Mouse (Mus musculus): ENCODE results near the gene Desi2. TPM values are rescaled to one million over a fixed set of nuclear protein-coding genes. Genes with fewer than 3 reads are reported as not detected.
"Not testable (repeated sequence)": the region's sequence is repeated elsewhere in the genome, so short reads cannot be mapped to it uniquely, and the experiment has no call there.

Desi2 gene
- 10 to 100 TPM; 26.7 to 28.7 TPM for total RNA-seq (2021)
- long read RNA-seq, experiment 1, full-length matches to known transcripts: 25 of 30 reads
- long read RNA-seq, experiment 1, partial matches to known transcripts: 0 of 30 reads
- long read RNA-seq, experiment 1, other reads (novel, unspliced or antisense): 5 of 30 reads
- long read RNA-seq, experiment 2, full-length matches to known transcripts: 26 of 36 reads
- long read RNA-seq, experiment 2, partial matches to known transcripts: 2 of 36 reads
- long read RNA-seq, experiment 2, other reads (novel, unspliced or antisense): 8 of 36 reads

DNA sequence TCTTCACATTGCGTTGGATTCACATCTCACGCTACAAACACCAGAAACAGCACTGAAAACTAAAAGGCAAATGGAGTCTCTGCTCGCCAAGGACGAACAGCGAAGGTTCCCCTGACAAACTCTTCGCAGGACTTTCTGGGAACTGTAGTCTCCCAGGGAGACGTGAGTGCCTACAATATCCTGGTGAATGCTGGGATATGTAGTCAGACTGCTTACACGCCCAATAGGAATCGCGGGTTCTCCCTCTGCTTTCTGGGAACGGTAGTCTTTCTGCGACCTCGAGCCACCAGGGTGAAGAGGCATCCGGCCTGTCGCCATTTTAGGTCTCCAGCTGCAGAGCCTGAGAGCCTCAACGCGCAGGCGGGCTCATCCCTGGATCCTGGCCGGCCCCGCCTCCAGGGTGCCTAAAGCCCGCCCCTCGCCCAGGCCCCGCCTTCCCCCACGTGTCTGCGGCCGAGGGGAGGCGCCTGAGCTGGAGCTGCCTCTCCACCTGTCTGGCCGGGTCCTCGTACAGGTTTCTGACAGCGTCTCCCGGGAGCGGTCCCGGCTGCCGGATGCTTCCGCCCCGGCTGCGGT lies at the start of gene Desi2:
Desi2 (plus strand) TSS at position 202 of the 576 bp plus-strand sequence.
- peak; percentile 65 to 85 for DNase-seq (ENCODE audit: low spot score in 2 of 2)

DNA sequence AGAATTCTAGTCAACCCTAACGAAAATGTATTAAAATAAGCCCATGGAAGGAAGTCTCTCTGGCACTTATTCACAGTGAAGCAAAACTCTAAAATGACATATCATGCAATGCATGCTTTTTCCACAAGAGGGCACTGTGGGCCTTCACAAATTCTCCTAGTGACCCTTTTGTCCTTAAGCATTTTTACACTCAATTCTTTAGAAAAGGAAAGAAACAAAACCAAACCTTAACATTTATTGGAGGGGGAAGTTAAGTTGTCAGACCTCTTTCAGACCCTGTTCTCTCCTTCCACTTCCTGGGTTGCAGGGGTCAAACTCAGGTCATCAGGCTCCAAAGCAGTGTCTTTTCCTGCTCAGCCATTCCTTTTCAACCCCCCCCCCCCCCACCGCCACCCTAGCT lies 40.7 kb upstream of the Desi2 start:
- not testable (repeated sequence) for DNase-seq (ENCODE audit: low spot score in 2 of 2)

DNA sequence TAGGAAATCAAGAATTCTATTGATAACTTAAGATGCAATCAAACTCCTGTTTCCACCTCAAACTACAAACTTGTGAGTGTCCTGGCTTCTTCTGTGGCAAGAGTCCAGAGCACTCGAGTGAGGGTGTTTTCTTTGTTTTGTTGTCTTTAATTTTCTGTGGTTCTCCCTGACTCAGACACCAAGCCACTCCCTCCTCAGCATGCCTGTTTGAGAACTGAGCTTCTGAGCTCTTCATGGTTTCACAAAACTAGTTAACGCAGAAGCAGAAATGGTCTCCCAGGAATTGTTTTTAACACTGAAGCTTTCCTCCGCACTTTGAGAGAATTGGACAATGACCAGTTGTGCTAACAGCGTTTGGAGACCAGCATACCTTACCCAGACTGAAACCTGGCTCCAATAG lies 40.3 kb upstream of the Desi2 start:
- not testable (repeated sequence) for DNase-seq (ENCODE audit: low spot score in 2 of 2)

DNA sequence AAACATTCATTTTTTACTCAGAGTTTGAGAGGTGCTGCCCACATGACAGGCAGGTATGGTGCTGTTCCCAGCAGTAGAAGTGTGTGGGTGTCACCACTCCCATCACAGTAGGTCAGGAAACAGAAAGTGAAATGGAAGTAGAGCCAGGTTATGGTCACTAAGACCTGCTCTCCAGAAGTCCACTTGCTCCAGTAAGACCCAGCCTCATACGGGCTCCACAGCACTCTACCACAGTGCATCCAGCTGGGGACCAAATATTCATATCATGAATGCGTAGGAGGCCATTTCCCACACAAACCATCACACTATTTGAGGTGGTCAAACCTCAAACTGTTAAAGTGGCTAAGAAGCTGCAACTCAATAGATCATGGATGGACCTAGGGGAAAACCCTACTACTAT lies 5.0 kb upstream of the Desi2 start:
- no peak for DNase-seq (ENCODE audit: low spot score in 2 of 2)

DNA sequence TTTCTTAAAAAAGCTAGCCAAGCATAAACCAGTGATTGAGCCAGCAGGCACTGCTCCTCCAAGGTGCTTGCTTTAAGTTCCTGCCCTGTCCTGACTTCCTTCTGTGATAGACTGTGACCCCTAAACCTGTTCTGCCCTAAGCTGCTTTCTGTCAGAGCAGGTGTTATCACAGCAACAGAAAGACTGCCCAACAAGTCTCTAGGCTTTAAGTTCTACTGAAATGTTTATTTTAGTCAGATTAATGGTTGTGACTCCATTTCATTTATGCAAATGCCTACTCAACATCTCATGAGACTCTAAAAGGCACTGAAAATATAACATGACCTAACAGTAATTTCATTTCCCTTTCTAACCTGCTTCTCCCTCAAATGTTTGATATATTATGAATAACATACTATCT lies 1.6 kb upstream of the Desi2 start:
- no peak for DNase-seq (ENCODE audit: low spot score in 2 of 2)

DNA sequence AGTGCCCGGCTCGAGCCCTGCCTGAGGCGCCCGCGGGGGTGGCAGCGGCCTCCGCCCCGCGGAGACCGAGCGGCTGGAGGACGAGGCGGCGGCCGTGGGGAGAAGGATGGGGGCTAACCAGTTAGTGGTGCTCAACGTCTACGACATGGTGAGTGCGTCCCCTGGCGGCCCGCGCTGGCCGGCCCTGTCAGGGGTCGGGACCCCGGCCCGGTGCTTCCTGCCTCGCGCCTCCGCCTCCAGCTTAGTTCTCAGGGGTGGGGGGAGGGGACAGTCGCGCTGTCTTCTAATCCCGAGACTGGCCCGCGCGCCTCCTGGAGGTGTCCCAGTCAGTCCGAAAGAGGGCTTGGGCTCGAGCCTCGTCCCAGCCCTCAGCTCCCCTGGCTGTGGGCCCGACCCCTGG lies 593 bp downstream of the Desi2 start:
- not testable (repeated sequence) for DNase-seq (ENCODE audit: low spot score in 2 of 2)

DNA sequence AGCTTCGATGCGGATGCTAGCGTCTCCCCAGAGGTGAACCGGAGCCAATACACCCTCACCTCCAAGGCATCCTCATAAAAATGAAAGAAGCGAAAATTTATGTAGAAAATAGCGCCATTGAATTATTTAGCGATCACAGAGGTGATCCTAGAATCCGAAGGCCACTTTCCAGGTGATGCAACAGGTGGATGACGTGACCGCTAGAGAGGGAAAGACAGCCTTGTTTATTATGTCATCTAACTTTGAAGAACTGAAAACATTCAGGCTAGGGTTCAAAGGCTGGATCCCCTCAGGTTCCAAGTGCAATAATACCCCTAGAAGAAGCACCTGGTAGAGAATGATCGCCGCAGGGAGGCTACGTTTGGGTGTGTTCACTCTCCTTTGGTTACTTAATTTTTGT lies 1.2 kb downstream of the Desi2 start:
- no peak for DNase-seq (ENCODE audit: low spot score in 2 of 2)

DNA sequence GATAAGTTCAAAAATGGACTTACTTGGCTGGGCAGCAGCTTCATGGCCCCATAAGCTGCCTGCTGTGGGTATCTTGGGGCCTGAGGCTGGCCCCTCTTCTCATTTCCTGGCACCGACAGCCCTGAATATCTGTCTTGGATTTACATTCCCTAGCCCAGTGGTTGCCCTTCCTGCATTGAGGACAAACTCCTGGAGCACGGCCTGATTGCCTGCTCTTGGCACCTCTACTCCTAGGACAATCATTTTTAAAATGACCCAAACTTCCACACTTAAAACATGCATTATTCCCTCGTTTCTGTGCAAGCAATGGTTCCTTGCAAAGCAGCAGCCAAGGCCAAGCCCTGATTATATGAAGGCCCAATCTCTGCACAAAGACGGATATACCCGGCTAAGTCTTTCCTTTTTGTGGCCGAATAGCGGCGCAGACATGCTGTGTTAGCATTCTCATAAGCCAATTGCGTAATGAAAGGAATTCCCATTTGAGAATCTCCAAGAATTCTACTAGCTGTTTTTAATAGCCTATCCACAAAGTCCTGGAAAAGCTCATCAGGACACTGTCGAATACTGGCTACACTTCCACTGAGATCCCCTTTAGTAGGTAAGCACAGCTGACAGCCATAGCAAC lies 18.6 kb downstream of the Desi2 start:
- DNase-seq (ENCODE audit: low spot score in 2 of 2): no peak

DNA sequence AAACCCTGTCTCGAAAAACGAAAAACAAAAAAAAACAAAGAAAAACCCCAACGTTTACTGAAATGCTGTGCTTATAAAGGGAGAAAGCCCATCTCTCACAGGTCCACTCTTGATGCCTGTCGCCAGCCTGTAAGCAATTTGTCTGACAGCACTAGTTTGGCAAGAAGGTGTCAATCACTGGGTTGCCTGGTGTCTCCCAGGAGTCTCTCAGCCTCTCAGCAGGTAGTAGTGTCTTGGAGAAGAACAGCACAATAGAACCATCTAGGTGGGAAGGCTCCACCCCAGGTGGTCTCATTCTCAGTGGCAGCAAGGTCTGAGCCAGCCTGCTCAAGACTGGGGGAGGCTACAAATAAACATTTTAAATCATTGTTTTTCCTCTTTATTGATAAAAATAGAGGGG lies 20.6 kb downstream of the Desi2 start:
- DNase-seq (ENCODE audit: low spot score in 2 of 2): not testable (repeated sequence)

DNA sequence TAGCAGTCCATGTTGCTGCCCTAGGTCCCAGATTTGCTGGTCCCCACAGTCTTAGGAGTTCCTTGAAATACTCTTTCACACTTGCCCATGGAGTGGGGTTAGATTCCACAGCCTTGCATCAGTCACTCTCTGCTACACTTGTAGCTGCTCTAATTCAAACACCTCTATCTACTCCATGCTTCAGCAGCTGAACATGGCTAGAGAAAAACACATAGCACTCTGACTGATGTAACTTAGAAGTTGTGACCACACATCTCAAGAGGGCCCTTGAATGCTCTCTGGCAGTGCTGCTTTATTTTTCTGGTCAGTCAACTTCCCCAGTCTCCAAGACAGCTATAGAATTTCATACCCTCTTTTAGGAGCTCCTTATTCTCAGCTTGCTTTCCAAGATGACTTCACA lies 22.7 kb downstream of the Desi2 start:
- no peak for DNase-seq (ENCODE audit: low spot score in 2 of 2)

DNA sequence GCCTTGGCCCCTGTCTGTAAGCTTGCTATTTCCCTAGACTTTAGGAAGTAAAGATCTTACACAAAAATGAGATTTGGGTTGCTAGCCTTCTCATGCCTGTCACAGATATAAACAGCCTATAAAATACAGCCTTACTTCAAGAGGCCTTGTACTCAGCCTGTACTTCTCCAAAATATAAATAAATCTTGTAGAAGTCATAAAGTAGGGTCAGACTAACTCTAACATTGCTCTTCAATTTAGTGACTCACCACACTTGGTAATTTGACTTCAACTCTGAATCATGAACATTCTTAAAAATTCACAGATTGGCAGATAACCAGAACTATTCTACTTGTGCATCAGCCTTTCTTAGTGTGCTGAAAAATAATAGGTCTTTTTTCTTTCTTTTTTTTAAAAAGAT lies 29.9 kb downstream of the Desi2 start:
- DNase-seq (ENCODE audit: low spot score in 2 of 2): no peak

DNA sequence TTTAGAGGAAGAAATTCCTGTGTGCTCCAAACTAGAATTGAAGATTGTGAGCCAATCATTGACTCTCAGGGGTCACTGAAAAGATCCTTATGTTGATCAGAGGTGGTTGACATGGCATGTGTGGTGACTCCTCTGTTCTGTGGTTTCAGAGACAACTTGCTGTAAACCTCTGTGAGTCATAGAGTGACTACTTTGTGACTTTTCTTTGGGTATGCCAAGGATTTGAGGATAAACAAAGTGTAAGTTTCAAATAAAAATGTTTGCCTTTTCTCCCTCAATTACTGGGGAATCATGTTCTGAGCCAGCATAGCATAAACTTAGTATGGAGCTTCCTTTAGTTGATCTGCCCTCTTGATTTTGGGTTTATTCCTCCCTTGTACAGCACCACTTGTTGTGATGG lies 31.1 kb downstream of the Desi2 start:
- DNase-seq (ENCODE audit: low spot score in 2 of 2): no peak

DNA sequence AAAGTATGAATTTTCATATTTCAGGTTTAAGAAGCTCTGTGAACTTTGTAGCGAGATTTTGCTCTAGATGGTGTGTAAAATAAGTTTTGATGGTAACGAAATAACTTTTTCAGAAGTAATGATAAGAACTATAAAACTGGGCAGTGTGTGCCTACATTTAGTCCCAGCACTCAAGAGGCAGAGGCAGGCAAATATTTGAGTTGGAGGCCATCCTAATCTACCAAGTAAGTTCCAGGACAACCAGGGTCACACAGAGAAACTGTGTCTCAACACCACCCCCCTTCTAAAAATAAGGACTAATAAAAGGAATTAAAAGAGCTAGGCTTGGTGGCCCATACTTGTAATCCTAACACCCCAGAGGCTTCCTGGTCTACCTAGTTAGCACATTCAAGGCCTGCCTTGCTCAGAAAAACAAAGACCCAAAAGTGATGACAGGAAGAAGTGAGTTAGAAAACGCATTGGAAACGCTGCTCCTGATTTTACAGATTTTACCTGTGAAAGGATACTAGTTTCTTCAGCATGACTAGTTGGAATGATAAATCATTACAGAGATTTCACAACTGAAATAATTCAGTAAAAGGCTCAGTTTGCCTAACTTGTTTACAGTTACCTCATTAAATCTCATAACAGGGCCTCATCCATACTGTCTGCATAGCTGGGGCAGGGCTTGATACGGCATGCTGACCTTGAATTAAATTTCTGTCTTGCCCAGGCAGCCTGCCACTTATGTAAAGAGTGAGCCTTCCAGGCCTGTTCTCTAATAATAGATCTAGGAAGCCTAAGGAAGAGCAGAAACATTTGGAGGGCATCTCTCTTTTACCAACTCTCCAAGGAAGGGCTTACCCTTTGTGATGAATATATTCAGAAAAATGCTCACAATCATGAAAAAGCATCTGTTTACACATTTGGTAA lies 32.2 kb downstream of the Desi2 start:
- DNase-seq (ENCODE audit: low spot score in 2 of 2): no peak

DNA sequence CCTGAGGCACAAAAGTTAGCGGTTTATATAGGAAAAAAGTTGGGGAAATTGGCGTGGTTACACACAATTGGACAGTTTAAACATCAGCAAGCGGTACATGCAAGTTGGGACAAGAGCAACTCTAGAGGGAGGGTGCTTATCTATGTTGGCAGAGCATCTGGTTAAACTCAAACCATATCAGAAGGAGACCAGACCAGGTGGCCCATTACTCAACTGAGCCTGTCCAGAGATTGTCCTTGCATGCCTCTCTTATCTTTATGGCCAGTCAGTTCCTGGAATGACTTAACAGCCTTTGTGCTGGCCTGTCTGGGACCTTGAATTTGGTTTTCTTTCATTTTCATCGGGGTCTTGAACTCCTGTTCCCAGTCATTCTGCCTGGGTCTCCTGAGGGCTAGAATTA lies 41.7 kb downstream of the Desi2 start:
- not testable (repeated sequence) for DNase-seq (ENCODE audit: low spot score in 2 of 2)

DNA sequence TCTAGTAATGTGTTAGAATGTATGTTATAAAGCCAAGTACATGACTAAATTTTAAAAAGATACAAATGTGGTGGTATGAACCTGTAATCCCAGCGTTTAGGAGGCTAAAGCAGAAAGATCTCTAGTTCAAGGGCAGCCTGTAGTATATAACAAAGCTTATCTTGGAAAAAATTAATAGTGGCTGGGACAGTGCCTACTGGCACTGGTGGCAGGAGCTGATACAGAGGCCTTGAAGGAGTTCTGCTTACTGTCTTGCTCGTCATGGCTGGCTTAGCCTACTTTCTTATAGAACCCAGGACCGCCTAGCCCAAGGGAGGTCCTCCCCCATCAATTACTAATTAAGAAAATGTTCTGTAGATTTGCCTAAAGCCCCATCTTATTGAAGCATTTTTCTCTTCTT lies 46.9 kb downstream of the Desi2 start:
- no peak for DNase-seq (ENCODE audit: low spot score in 2 of 2)

DNA sequence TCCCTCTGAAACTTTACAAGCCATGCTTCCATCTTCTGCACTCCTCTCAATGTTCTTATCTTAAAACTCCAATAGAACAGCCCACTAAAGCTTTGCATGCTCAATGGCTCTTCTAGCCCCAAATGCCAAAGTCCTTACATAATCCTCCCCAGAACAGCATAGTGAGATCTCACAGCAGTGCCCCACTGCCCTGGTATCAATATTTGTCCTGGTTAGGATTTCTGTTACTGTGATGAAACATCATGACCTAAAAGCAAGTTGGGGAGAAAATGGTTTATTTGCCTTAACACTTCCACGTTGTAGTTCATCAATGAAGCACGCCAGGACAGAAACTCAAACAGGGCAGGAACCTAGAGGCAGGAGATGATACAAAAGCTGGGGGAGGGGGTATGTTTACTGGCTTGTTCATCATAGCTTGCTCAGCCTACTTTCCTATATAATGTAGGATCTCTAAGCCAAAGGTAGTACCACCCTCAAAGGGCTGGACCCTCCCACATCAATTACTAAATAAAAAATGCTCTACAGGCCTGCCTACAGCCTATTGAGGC lies 48.8 kb downstream of the Desi2 start:
- DNase-seq (ENCODE audit: low spot score in 2 of 2): no peak

DNA sequence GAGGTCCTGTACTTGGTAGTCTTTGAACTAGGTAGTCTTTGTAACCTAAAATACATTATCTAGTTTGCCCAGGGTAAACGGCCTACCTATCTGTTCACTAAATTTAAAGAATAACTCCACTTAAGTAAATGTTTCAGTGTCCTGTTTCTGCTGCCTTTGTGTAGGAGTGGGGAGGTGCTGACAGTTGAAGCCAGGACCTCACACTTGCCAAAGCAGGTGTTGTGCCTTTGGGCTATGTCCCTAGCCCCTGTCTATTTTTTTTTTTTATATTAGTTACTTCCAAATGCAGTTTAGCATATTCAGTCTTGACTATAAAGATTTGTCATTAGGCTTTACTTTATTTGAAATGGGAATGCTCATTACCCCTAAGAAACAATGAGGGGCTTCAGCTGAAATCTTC lies 51.5 kb downstream of the Desi2 start:
- DNase-seq (ENCODE audit: low spot score in 2 of 2): no peak

DNA sequence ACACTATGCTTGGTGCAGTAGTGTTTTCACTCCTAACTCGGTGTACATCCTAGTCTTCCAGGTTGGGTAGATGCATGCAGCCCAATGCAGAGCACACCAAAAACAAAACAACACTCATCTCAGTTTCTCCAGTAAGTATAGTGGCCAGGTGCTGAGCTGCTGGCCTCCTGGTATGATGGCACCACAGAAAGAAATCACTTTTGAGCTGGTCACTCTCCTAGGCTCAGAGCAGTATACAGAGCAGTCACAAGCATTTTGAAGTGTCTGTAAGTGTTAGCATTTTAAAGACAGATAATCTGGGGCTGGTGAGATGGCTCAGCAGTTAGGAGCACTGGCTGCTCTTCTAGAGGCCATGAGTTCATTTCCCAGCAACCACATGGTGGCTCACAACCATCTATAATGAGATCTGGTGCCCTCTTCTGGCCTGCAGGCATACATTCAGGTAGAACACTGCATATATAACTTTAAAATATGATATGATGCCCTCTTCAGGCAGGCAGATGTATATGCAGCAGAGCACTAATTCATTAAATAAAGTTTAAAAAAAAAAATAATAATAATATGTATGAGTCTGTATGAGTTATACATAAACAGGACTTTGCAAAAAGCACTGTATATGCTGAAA lies 54.8 kb downstream of the Desi2 start:
- DNase-seq (ENCODE audit: low spot score in 2 of 2): no peak

DNA sequence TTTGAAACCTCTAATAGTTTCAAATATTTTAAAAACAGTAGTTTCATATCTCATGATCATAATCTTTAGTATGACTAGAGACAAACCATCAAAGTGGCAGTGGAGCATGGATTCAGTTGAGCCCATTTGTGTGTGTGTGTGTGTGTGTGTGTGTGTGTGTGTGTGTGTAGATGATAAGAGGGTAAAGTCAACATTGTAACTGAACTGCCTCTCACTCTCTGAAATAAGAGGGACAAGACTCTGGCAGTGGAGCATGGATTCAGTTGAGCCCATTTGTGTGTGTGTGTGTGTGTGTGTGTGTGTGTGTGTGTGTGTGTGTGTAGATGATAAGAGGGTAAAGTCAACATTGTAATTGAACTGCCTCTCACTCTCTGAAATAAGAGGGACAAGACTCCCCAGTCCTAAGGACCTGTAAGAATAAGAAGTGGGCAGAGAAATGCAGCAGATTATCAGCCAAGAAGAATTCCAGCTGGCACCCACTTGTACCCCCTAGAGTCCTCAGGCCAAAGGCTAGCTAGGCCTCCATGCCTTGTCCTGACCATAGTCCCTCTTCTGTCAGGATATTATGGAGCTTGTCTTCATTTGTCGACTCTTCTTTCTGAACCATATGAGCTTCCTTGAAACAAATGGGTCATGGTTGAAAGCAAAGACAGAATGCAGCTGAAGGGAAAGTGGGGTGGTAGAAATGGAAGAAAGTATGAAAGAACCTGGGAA lies 61.0 kb downstream of the Desi2 start:
- no peak for DNase-seq (ENCODE audit: low spot score in 2 of 2)

DNA sequence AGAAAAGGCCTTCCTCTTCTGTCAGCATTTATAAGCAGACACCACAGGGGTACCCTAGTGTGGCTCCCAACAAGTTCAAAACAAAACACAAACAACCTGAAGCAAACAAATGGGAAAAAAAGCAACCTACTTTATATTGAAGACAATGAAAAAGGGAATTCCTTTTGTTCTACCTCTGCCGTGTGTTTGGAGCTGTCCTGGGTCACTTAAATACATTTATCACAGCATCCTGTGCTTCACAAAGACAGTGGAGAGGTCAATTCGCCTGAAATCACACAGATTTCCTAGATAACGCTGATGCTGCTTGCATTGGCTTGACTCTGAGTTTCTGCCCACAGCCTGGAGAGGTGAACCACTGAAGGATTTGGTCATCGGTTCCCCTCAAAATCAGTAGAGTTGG lies 67.4 kb downstream of the Desi2 start:
- no peak for DNase-seq (ENCODE audit: low spot score in 2 of 2)
